Comparison of ENCODE assay signal across 31 mouse cellular contexts in genomic region chr7:81596086-81596485, GRCm38 (mm10). TPM values are rescaled to one million over a fixed set of nuclear protein-coding genes. Genes with fewer than 3 reads are reported as not detected.
DNase-seq lines count a peak whose midpoint lies in the region; ATAC-seq and TF ChIP-seq lines count a peak whose summit lies in the region.
"Had no signal": no experiment of that assay in that cellular context is flagged by ENCODE, and none has a peak within 500 bp of the region (broad histone marks: within the 10 kb centered on the region; RNA-seq: fewer than 3 reads in every experiment).

No protein-coding gene starts in this region.

- ATAC-seq in liver, embryonic 12.5 days = no peak
- ATAC-seq in liver, embryonic 16.5 days (ENCODE audit: low read depth) = peak; percentile 79
- no peak for ATAC-seq in intestine, embryonic 15.5 days
- ATAC-seq: activated CD4-positive, CD25-positive, alpha-beta regulatory T cell, adult 4 months; CD4-positive, CD25-positive, alpha-beta regulatory T cell, adult 4 months; forebrain, embryonic 13.5 days; forebrain, postnatal 0 days had no signal

- no peak overlapping the region for H3K4me2 ChIP-seq in liver, embryonic 12.5 days
- H3K4me2 ChIP-seq in liver, embryonic 16.5 days (ENCODE audit: low read depth, low read length) = no peak overlapping the region
- H3K4me2 ChIP-seq in intestine, embryonic 15.5 days (replicated peaks) = no peak overlapping the region
- H3K4me2 ChIP-seq: embryonic facial prominence, embryonic 13.5 days; forebrain, embryonic 13.5 days; heart, embryonic 12.5 days; heart, embryonic 15.5 days; hindbrain, embryonic 14.5 days had no signal

- H3K4me3 ChIP-seq in liver, adult 2 months (ENCODE audit: insufficient read depth, low read depth, low read length) = no peak overlapping the region
- H3K4me3 ChIP-seq in liver, embryonic 12.5 days = no peak overlapping the region
- H3K4me3 ChIP-seq in E14TG2a.4 (replicated peaks; ENCODE audit: low read length) = peak overlapping the region; percentile 26
- H3K4me3 ChIP-seq in limb, embryonic 10.5 days = no peak overlapping the region
- H3K4me3 ChIP-seq in liver, embryonic 16.5 days (ENCODE audit: low read depth, low read length) = no peak overlapping the region
- H3K4me3 ChIP-seq in intestine, embryonic 15.5 days (replicated peaks) = no peak overlapping the region
- H3K4me3 ChIP-seq: embryonic facial prominence, embryonic 10.5 days; embryonic facial prominence, embryonic 13.5 days; erythroblast, embryonic 14.5 days; forebrain, embryonic 13.5 days; gastrocnemius, adult 2 months; heart, embryonic 12.5 days; heart, embryonic 15.5 days had no signal

- no peak overlapping the region for H3K9ac ChIP-seq in liver, adult 2 months (ENCODE audit: low read depth, low read length)
- no peak overlapping the region for H3K9ac ChIP-seq in liver, embryonic 12.5 days
- H3K9ac ChIP-seq in liver, embryonic 16.5 days (ENCODE audit: low read depth, low read length) = no peak overlapping the region
- no peak overlapping the region for H3K9ac ChIP-seq in intestine, embryonic 15.5 days
- H3K9ac ChIP-seq: forebrain, embryonic 13.5 days; forebrain, postnatal 0 days; heart, embryonic 12.5 days; heart, embryonic 15.5 days; hindbrain, embryonic 14.5 days had no signal

- no peak for TF ChIP-seq POLR2A in liver, adult 2 months (IDR thresholded peaks at IDR 0.05; ENCODE audit: extremely low read depth, insufficient read depth, low read length)

- H3K79me2 ChIP-seq in liver, adult 2 months (ENCODE audit: control insufficient read depth, insufficient read depth, low read length) = no peaks in the 10 kb centered on the region

- H3K27me3 ChIP-seq in liver, adult 2 months (ENCODE audit: control insufficient read depth, insufficient read depth, low read length) = no peaks in the 10 kb centered on the region
- H3K27me3 ChIP-seq in liver, embryonic 12.5 days (replicated peaks) = no peaks in the 10 kb centered on the region
- no peaks in the 10 kb centered on the region for H3K27me3 ChIP-seq in E14TG2a.4 (ENCODE audit: insufficient read depth, low read length)
- no peaks in the 10 kb centered on the region for H3K27me3 ChIP-seq in limb, embryonic 10.5 days (ENCODE audit: low read depth, poor library complexity, severe bottlenecking)
- H3K27me3 ChIP-seq in liver, embryonic 16.5 days (ENCODE audit: control insufficient read depth, insufficient read depth, low read depth, low read length) = no peaks in the 10 kb centered on the region
- no peaks in the 10 kb centered on the region for H3K27me3 ChIP-seq in intestine, embryonic 15.5 days (replicated peaks)
- H3K27me3 ChIP-seq: embryonic facial prominence, embryonic 13.5 days; forebrain, embryonic 13.5 days; heart, embryonic 12.5 days; heart, embryonic 15.5 days had no signal

- TF ChIP-seq CTCF in liver, adult 2 months (IDR thresholded peaks at IDR 0.05; ENCODE audit: low read depth, low read length) = no peak; the same call in 1 of the 2 replicates
- no peak for TF ChIP-seq CTCF in E14TG2a.4 (conservative IDR thresholded peaks at IDR 0.05; ENCODE audit: low read length)

- no peaks in the 10 kb centered on the region for H3K9me3 ChIP-seq in liver, embryonic 12.5 days (replicated peaks)
- H3K9me3 ChIP-seq in E14TG2a.4 (ENCODE audit: low read length) = peaks cover 79% of the 10 kb centered on the region
- H3K9me3 ChIP-seq in limb, embryonic 10.5 days (replicated peaks) = no peaks in the 10 kb centered on the region
- no peaks in the 10 kb centered on the region for H3K9me3 ChIP-seq in liver, embryonic 16.5 days (replicated peaks; ENCODE audit: control insufficient read depth, low read length)
- H3K9me3 ChIP-seq in intestine, embryonic 15.5 days = no peaks in the 10 kb centered on the region
- H3K9me3 ChIP-seq: embryonic facial prominence, embryonic 10.5 days; embryonic facial prominence, embryonic 13.5 days; forebrain, embryonic 13.5 days; heart, embryonic 12.5 days; heart, embryonic 15.5 days had no signal

- DNase-seq in liver, adult 2 months (ENCODE audit: extremely low read depth, low read depth, low spot score) = peak; percentile 96
- peak; percentile 24 for DNase-seq in limb, embryonic 10.5 days (ENCODE audit: low spot score)
- no peak for DNase-seq in spleen, adult 12 weeks (ENCODE audit: low spot score)
- no peak for DNase-seq in kidney, adult 11 months
- DNase-seq: adrenal gland, adult 8-10 months; adrenal gland, postnatal 25 days; cerebellum, adult 11-12 months; cerebellum, adult 9-10 months; cerebellum, postnatal 36 days; embryo, embryonic 11 days; forebrain, postnatal 0 days; gastrocnemius, adult 2 months; gastrocnemius, postnatal 14 days; heart, adult 18-20 months; heart, postnatal 14 days; heart, postnatal 4 days had no signal

- WGBS in liver, adult 2 months = 22% methylated on average over 6 of the region's 6 CpGs
- 84% methylated on average over 6 of the region's 6 CpGs for WGBS in liver, embryonic 12.5 days (ENCODE audit: insufficient replicate concordance)
- WGBS in limb, embryonic 10.5 days = 86% methylated on average over 6 of the region's 6 CpGs
- WGBS in liver, embryonic 16.5 days (ENCODE audit: insufficient replicate concordance) = 72% methylated on average over 6 of the region's 6 CpGs
- 87% methylated on average over 6 of the region's 6 CpGs for WGBS in intestine, embryonic 15.5 days

- H3K36me3 ChIP-seq in liver, adult 2 months (ENCODE audit: control insufficient read depth, insufficient read depth, low read length) = peaks cover 51% of the 10 kb centered on the region
- H3K36me3 ChIP-seq in liver, embryonic 12.5 days = peaks cover 82% of the 10 kb centered on the region
- peaks cover 78% of the 10 kb centered on the region for H3K36me3 ChIP-seq in E14TG2a.4 (ENCODE audit: insufficient read depth, low read length)
- peaks cover 46% of the 10 kb centered on the region for H3K36me3 ChIP-seq in limb, embryonic 10.5 days
- H3K36me3 ChIP-seq in liver, embryonic 16.5 days (ENCODE audit: control insufficient read depth, insufficient read depth) = peaks cover 48% of the 10 kb centered on the region
- peaks cover 32% of the 10 kb centered on the region for H3K36me3 ChIP-seq in intestine, embryonic 15.5 days

- H3K4me1 ChIP-seq in liver, adult 2 months (ENCODE audit: control insufficient read depth, insufficient read depth, low read length) = peaks cover 28% of the 10 kb centered on the region
- 0 out of 2 replicates have a peak, but pooled peaks cover 5% of the 10 kb centered on the region for H3K4me1 ChIP-seq in liver, embryonic 12.5 days
- H3K4me1 ChIP-seq in E14TG2a.4 (replicated peaks; ENCODE audit: low read depth, low read length) = peaks cover 14% of the 10 kb centered on the region
- H3K4me1 ChIP-seq in limb, embryonic 10.5 days = no peaks in the 10 kb centered on the region
- H3K4me1 ChIP-seq in liver, embryonic 16.5 days (ENCODE audit: control insufficient read depth, low read depth, low read length) = no peaks in the 10 kb centered on the region
- 0 out of 2 replicates have a peak, but pooled peaks cover 3% of the 10 kb centered on the region for H3K4me1 ChIP-seq in intestine, embryonic 15.5 days (replicated peaks)
- H3K4me1 ChIP-seq: forebrain, embryonic 13.5 days had no signal

- peak overlapping the region; percentile 49 for H3K27ac ChIP-seq in liver, adult 2 months (replicated peaks; ENCODE audit: insufficient read depth, low read depth, low read length)
- H3K27ac ChIP-seq in liver, embryonic 12.5 days = no peak overlapping the region
- no peak overlapping the region for H3K27ac ChIP-seq in limb, embryonic 10.5 days
- no peak overlapping the region for H3K27ac ChIP-seq in liver, embryonic 16.5 days (ENCODE audit: low read length)
- no peak overlapping the region for H3K27ac ChIP-seq in intestine, embryonic 15.5 days
- H3K27ac ChIP-seq: embryonic facial prominence, embryonic 10.5 days; embryonic facial prominence, embryonic 13.5 days; forebrain, embryonic 13.5 days; gastrocnemius, adult 2 months; heart, embryonic 15.5 days; hindbrain, embryonic 14.5 days; hindbrain, postnatal 0 days had no signal

RNA-seq across cellular contexts. Expression of gene Whamm, which starts 25.0 kb away (rescaled TPM):
- 20.7 and 25.4 TPM in 2 replicates for total RNA-seq in liver, adult 2 months (2014; rRNA removed)
- polyA plus RNA-seq in liver, adult 2 months (2012; rRNA removed) = 35.1 and 44.6 TPM in 2 replicates
- polyA plus RNA-seq in liver, embryonic 12.5 days (2016; fragmentation: Nextera tagmentation; extraction: Ambion mirVana) = 8.2 and 9.6 TPM in 2 replicates
- polyA plus RNA-seq in limb, embryonic 10.5 days (2016; fragmentation: Nextera tagmentation; extraction: Ambion mirVana) = 2.6 and 2.7 TPM in 2 replicates
- polyA plus RNA-seq in liver, embryonic 16.5 days (2015; fragmentation: Nextera tagmentation; extraction: Ambion mirVana) = 1.5 and 2.4 TPM in 2 replicates
- 5.9 and 6.3 TPM in 2 replicates for polyA plus RNA-seq in intestine, embryonic 15.5 days (2015; fragmentation: Nextera tagmentation; extraction: Ambion mirVana)

RNA-seq across cellular contexts. Expression of gene Fsd2, which starts 29.3 kb away (rescaled TPM):
- 0.13 and 0.28 TPM in 2 replicates for total RNA-seq in liver, adult 2 months (2014; rRNA removed)
- polyA plus RNA-seq in liver, adult 2 months (2012; rRNA removed) = 0.04 TPM in 2 replicates
- 0.05 and 0.06 TPM in 2 replicates for polyA plus RNA-seq in liver, embryonic 12.5 days (2016; fragmentation: Nextera tagmentation; extraction: Ambion mirVana)
- 0.08 and 0.15 TPM in 2 replicates for polyA plus RNA-seq in limb, embryonic 10.5 days (2016; fragmentation: Nextera tagmentation; extraction: Ambion mirVana)
- 0.21 and 0.59 TPM in 2 replicates for polyA plus RNA-seq in liver, embryonic 16.5 days (2015; fragmentation: Nextera tagmentation; extraction: Ambion mirVana)
- polyA plus RNA-seq in intestine, embryonic 15.5 days (2015; fragmentation: Nextera tagmentation; extraction: Ambion mirVana) = 0.10 and 0.15 TPM in 2 replicates
- polyA plus RNA-seq: C2C12; embryonic facial prominence, embryonic 10.5 days; erythroblast, embryonic 14.5 days had no signal

Comparison
In these comparisons a context has a peak if more than half of its experiments do, and no peak if none do; other contexts are left out.
1. DNase-seq: peak in liver, adult 2 months (single experiment) and limb, embryonic 10.5 days (single experiment); none in spleen, adult 12 weeks (single experiment) and kidney, adult 11 months (single experiment).